Mouse (Mus musculus) thymus, postnatal 25 days (tissue): ENCODE data around the gene Csn1s2b.
"Not testable (repeated sequence)": the region's sequence is repeated elsewhere in the genome, so short reads cannot be mapped to it uniquely, and the experiment has no call there.

Experiments
- DNase-seq: peaks from one replicate; pipeline ENCODE4 v3.0.0; 2022

Csn1s2b gene

DNA sequence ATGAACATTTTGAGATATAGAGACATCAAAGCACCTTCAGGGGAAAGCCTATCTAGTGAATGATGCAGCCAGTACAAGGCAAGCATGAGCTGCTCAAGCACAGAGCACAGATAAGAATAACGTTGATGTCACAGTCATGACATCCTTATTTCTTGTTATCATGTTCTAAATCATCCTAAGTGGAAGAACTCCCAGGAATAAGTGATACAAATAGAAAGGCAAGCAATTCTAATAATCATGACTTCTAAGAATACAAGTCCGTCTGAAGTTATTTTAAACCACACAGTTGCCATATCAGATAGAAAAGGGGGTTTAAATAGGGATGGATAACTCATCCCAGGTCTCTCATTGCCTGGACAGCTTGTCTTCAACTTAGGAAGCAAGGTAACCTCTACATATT lies at the start of gene Csn1s2b:
Gene Csn1s2b (plus strand): TSS at position 301 of the 400 bp plus-strand sequence.
- DNase-seq: no peak

DNA sequence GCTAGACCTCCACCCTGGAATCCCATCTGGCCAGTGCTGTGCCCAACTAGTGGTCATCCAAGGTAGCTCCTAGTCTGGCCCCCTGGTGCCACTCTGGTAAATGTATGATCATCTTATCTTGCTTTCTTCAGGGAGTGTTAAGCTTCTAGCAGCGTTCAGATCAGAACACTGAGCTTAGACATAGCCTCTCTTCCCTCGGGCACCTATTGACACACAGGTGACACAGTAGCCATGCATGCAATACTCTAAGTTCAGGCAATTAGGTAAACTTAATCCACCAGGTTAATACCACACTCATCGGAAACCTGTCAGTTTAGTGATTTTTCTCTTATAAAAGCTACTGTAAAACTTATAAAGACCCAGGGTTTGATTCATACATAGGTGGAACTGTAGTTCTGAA lies 43.3 kb upstream of the Csn1s2b start:
- DNase-seq: no peak

DNA sequence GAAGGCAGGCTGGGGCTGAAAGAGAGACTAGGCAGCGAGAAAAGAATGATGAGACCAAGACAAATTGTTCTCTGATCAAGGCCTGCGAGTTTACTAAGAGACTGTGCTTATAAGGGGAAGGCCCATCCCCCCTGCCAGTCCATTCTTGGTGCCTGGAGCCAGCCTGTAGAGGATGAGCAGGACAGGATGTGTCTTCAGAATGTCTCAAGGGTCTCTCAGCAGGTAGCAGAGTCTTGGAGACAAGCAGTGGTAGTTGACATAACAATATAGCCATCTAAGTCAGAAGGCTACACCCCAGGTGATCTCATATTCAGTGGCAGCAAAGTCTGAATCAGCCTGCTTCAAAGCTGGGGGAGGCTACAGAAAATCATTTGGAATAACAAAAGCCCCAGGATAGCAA lies 35.7 kb upstream of the Csn1s2b start:
- not testable (repeated sequence) for DNase-seq

DNA sequence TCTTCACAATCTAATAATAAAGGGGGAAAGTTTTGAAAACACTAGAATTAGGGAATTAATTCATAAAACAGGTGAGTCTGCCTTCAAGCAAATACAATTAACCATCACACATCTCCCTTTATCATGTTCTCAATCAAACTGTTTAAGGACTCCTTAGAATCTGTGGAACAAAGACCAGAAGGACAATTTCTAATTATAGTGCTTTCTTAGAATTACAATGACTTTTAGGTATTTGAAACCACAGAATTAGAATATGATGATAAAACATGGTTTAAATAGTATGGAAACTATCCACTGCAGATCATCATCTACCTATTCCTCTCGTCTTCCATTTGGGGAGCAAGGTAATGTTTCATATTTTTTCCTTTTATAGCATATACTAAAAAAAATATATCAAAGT lies 33.6 kb upstream of the Csn1s2b start, which contains the start of gene Csn1s2a:
Gene Csn1s2a (plus strand): TSS at position 301 of the 400 bp plus-strand sequence.
- no peak for DNase-seq

DNA sequence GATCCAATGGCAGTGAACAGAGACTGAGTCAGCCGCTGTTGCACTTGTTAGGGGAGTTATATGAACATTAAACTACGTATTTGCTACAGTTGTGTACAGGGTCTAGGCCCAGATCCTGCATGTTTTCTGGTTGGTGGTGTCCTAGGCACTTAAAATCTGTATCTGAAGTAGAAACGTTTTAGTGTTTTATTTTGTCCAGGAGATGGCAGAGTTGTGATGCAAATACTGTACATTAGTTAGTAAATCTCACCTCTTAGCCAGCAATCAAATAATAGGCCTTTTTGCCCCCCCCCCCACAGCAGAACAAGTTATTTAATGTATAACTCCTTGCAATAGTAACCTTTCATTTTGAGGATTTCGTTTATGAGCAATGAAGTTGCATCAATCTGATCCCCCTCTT lies 25.2 kb upstream of the Csn1s2b start:
- no peak for DNase-seq

DNA sequence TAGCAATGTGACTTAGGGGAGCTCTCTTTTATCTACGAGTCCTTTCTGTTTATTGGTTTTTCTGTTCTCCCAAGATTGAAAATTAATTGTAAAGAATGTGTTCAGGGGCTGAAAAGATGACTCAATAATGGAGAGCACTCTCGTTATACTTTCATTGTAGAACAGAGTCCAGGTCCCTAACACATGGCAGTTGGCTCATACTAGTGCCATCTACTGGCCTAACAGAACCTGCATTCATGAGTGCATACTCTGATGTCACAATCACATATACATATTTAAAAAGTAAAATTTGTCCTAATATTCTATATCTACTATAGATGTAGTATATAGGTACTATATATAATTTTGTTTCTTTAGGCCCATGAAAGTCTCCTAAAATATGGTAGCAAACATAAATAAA lies 1.4 kb downstream of the Csn1s2b start:
- no peak for DNase-seq

DNA sequence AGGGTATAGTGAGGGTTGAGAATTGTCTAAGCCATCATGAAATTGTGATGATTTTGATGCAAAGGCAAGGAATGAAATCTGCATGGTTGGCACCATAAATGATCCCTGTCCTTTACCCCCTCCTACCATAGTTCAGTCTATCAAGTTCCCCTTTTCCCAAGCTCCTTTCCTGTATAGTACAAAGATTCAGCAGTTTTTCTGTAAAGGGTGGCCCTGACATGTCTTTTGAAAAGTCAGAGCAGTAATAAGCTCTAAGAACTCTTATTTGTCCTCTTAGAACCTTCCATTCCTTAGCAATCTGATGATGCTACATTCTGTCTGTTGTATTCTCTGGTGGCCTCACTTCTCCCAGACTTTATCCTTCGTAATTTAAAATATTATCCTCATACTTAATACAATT lies 17.5 kb downstream of the Csn1s2b start, which contains the start of gene Prr27:
Gene Prr27 (plus strand): TSS at position 301 of the 400 bp plus-strand sequence.
- DNase-seq: no peak

DNA sequence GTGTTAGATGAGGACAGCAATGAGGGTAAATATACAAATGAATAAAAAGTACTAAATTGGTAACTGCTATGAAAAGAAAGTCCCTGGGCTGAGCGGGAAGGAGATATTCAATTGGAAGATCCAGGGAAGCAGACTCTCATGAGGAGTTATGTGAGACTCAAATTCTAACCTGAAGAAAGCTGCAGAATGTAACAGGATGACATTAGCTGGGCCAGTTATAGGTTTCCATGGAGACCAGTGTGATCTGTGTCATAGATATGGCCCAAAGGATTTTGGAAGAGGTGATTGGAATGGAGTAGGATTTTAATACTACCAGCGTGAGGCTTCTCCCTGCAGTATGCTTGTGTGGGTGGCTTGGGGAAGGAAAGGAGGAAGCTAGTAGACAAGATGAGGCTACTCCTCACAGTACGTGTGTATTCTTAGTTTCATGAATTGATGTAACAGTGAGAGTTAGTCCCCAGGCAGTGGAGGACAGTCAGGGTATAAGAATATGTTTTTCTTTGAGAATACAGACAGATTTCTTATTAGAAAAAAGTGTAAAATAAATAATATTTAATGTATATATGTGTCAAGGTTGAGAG lies 47.3 kb downstream of the Csn1s2b start:
- DNase-seq: no peak

DNA sequence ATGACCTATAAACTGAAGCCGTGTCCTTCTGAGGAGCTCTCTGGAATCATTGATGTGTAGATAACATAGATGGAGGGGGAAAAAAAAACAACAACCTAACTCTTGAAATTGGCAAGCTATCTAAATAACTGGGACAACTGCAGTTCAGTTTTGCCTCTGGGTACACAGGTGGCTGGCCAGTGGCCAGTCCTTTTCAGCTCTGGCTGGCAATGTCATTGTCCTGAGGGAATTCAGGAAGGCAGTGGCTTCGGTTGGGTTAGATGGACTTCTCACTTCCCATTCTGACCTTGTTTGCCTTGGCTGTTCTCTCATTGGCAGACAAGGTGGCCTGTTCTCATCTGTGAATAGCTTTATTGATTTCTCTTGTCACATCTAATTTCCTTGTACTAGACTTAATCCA lies 62.2 kb downstream of the Csn1s2b start:
- DNase-seq: no peak

DNA sequence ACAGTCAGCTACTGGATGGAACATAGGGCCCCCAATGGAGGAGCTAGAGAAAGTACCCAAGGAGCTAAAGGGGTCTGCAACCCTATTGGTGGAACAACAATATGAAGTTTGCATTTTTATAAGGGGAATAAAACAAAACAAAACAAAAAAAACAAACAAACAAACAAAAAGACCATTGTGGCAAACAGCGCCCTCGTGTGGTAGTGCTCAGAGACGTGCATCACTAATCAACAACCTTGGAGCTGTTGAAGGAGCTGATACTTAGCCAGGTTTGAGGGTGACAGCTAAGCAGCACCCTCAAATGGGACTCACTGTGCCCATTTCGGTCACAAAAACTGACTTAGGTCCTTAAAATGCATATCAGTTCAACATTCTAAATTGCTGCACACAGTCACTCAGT lies 63.5 kb downstream of the Csn1s2b start:
- no peak for DNase-seq
